Comparison of ENCODE assay signal across 9 mouse cellular contexts in genomic region chr10:93918701-93919100, GRCm38 (mm10). TPM values are rescaled to one million over a fixed set of nuclear protein-coding genes. Genes with fewer than 3 reads are reported as not detected.
A peak's percentile ranks its signal among the peaks of the same experiment; 100 is the strongest.
DNase-seq lines count a peak whose midpoint lies in the region; ATAC-seq lines count a peak whose summit lies in the region.
"Had no signal": no experiment of that assay in that cellular context is flagged by ENCODE, and none has a peak within 500 bp of the region (broad histone marks: within the 10 kb centered on the region; RNA-seq: fewer than 3 reads in every experiment).

No protein-coding gene starts in this region.

- H3K4me2 ChIP-seq in midbrain, embryonic 11.5 days = no peak overlapping the region
- H3K4me2 ChIP-seq in midbrain, embryonic 13.5 days (replicated peaks) = no peak overlapping the region
- peak overlapping the region; percentile 7; the same call in 1 of the 2 replicates for H3K4me2 ChIP-seq in intestine, embryonic 15.5 days (replicated peaks)
- H3K4me2 ChIP-seq: limb, embryonic 13.5 days had no signal

- H3K27ac ChIP-seq in midbrain, embryonic 11.5 days (ENCODE audit: low read depth, low read length) = no peak overlapping the region
- no peak overlapping the region for H3K27ac ChIP-seq in midbrain, embryonic 13.5 days
- 0 out of 2 replicates have a peak overlapping the region, but pooled peaks have one; percentile 11 for H3K27ac ChIP-seq in intestine, embryonic 15.5 days
- H3K27ac ChIP-seq: limb, embryonic 13.5 days had no signal

- no peaks in the 10 kb centered on the region for H3K9me3 ChIP-seq in midbrain, embryonic 11.5 days (ENCODE audit: control insufficient read depth, low read length)
- H3K9me3 ChIP-seq in midbrain, embryonic 13.5 days = no peaks in the 10 kb centered on the region
- no peaks in the 10 kb centered on the region for H3K9me3 ChIP-seq in intestine, embryonic 15.5 days
- H3K9me3 ChIP-seq: limb, embryonic 13.5 days had no signal

- no peaks in the 10 kb centered on the region for H3K27me3 ChIP-seq in midbrain, embryonic 11.5 days (ENCODE audit: control insufficient read depth, insufficient read depth, low read length)
- no peaks in the 10 kb centered on the region for H3K27me3 ChIP-seq in midbrain, embryonic 13.5 days
- H3K27me3 ChIP-seq in intestine, embryonic 15.5 days (replicated peaks) = no peaks in the 10 kb centered on the region

- no peaks in the 10 kb centered on the region for H3K36me3 ChIP-seq in midbrain, embryonic 11.5 days (ENCODE audit: control insufficient read depth, insufficient read depth, low read length)
- H3K36me3 ChIP-seq in midbrain, embryonic 13.5 days = no peaks in the 10 kb centered on the region
- H3K36me3 ChIP-seq in intestine, embryonic 15.5 days = no peaks in the 10 kb centered on the region
- H3K36me3 ChIP-seq: limb, embryonic 13.5 days had no signal

- WGBS in midbrain, embryonic 11.5 days = 64% methylated on average over 6 of the region's 6 CpGs
- WGBS in midbrain, embryonic 13.5 days = 47% methylated on average over 6 of the region's 6 CpGs
- WGBS in intestine, embryonic 15.5 days = 43% methylated on average over 6 of the region's 6 CpGs

- no peak for ATAC-seq in midbrain, embryonic 11.5 days (ENCODE audit: low FRiP score)
- no peak for ATAC-seq in midbrain, embryonic 13.5 days
- ATAC-seq in intestine, embryonic 15.5 days = 0 out of 2 replicates have a peak, but pooled peaks have one; percentile 6
- ATAC-seq in erythroblast, adult 5-6 weeks (replicated peaks; ENCODE audit: low FRiP score, poor library complexity, severe bottlenecking) = no peak

- DNase-seq in midbrain, embryonic 11.5 days (ENCODE audit: low spot score, missing footprints) = peak; percentile 35
- DNase-seq in gastrocnemius, adult 18-20 months (ENCODE audit: low spot score) = peak; percentile 76
- DNase-seq in lung, postnatal 36 days = peak; percentile 85
- no peak for DNase-seq in spleen, postnatal 14 days (ENCODE audit: low spot score in 2 of 2)
- no peak for DNase-seq in left cerebral cortex, adult 8-10 months (ENCODE audit: low spot score in 2 of 2)

- no peak overlapping the region for H3K4me3 ChIP-seq in midbrain, embryonic 11.5 days (ENCODE audit: low read depth, low read length)
- no peak overlapping the region for H3K4me3 ChIP-seq in midbrain, embryonic 13.5 days (replicated peaks)
- no peak overlapping the region for H3K4me3 ChIP-seq in intestine, embryonic 15.5 days (replicated peaks)
- H3K4me3 ChIP-seq: limb, embryonic 13.5 days had no signal

- no peaks in the 10 kb centered on the region for H3K4me1 ChIP-seq in midbrain, embryonic 11.5 days (ENCODE audit: control insufficient read depth, insufficient read depth, low read length)
- 0 out of 2 replicates have a peak, but pooled peaks cover 5% of the 10 kb centered on the region for H3K4me1 ChIP-seq in midbrain, embryonic 13.5 days (replicated peaks)
- H3K4me1 ChIP-seq in intestine, embryonic 15.5 days (replicated peaks) = peaks cover 6% of the 10 kb centered on the region; the same call in 1 of the 2 replicates

- H3K9ac ChIP-seq in midbrain, embryonic 11.5 days (ENCODE audit: low read length) = no peak overlapping the region
- H3K9ac ChIP-seq in midbrain, embryonic 13.5 days (replicated peaks) = no peak overlapping the region
- H3K9ac ChIP-seq in intestine, embryonic 15.5 days = no peak overlapping the region
- H3K9ac ChIP-seq: limb, embryonic 13.5 days had no signal

RNA-seq across cellular contexts. Expression of gene Metap2, which starts 21.8 kb away (rescaled TPM):
- 243 and 247 TPM in 2 replicates for polyA plus RNA-seq in midbrain, embryonic 11.5 days (2014; fragmentation: Nextera tagmentation; extraction: Ambion mirVana)
- polyA plus RNA-seq in midbrain, embryonic 13.5 days (2015; fragmentation: Nextera tagmentation; extraction: Ambion mirVana) = 176 and 179 TPM in 2 replicates
- 100 to 1,000 TPM; 162 to 177 TPM for total RNA-seq in gastrocnemius, adult 18-20 months (2021)
- 171 and 194 TPM in 2 replicates for polyA plus RNA-seq in intestine, embryonic 15.5 days (2015; fragmentation: Nextera tagmentation; extraction: Ambion mirVana)
- 2,780 and 3,362 TPM in 2 replicates for total RNA-seq in erythroblast, adult 5-6 weeks (2015; ENCODE audit: low replicate concordance)
- 4,625 and 6,978 TPM in 2 replicates for total RNA-seq in erythroblast, adult 5-6 weeks (2017; ENCODE audit: low replicate concordance)
- total RNA-seq in left cerebral cortex, adult 8-10 months (2022) = 100 to 1,000 TPM; 101 to 109 (median 105) TPM

Comparison
In these comparisons a context has a peak if more than half of its experiments do, and no peak if none do; other contexts are left out.
1. DNase-seq: peak in midbrain, embryonic 11.5 days (single experiment), gastrocnemius, adult 18-20 months (single experiment) and lung, postnatal 36 days (single experiment); none in spleen, postnatal 14 days (0 of 2) and left cerebral cortex, adult 8-10 months (0 of 2).
2. RNA of gene Metap2, which starts 21.8 kb away (total RNA-seq): 2,780 to 6,978 TPM in erythroblast, adult 5-6 weeks; 162 to 177 TPM in gastrocnemius, adult 18-20 months and 101 to 109 TPM in left cerebral cortex, adult 8-10 months; every median in the first group is over 10 times any median in the second.